Mouse (Mus musculus) kidney, embryonic 16.5 days (tissue): ENCODE data around the gene Gpr146. TPM values are rescaled to one million over a fixed set of nuclear protein-coding genes. Genes with fewer than 3 reads are reported as not detected.

Source experiments
- ATAC-seq: fragments of 200-750 bp; cut with Nextera tagmentation; 2 replicates; pipeline ENCODE4 v1.8.0; 2017; ENCODE audit warnings: moderate TSS enrichment; ENCODE audit not compliant: low FRiP score, low TSS enrichment
- H3K27ac ChIP-seq: fragments of 300-500 bp; sonication (generic); 2 replicates; pipeline ENCODE4 v1.5.1; 2014; ENCODE audit warnings: low read length
- H3K27me3 ChIP-seq: fragments of 300-500 bp; sonication (generic); 2 replicates; pipeline ENCODE4 v1.6.1; 2014; ENCODE audit warnings: low read length, control low read depth, mixed read lengths; ENCODE audit not compliant: insufficient read depth
- H3K36me3 ChIP-seq: fragments of 300-500 bp; sonication (generic); 2 replicates; pipeline ENCODE4 v1.6.1; 2014; ENCODE audit warnings: low read length, control low read depth, mixed read lengths; ENCODE audit not compliant: insufficient read depth
- H3K4me1 ChIP-seq: fragments of 300-500 bp; sonication (generic); 2 replicates; pipeline ENCODE4 v1.6.1; 2014; ENCODE audit warnings: low read length, control low read depth, mixed read lengths; ENCODE audit not compliant: insufficient read depth
- H3K4me2 ChIP-seq: fragments of 300-500 bp; sonication (generic); replicated peaks from 2 replicates; pipeline ENCODE4 v1.6.1; 2014; ENCODE audit warnings: low read depth, low read length
- H3K4me3 ChIP-seq: fragments of 300-500 bp; sonication (generic); 2 replicates; pipeline ENCODE4 v1.5.1; 2014; ENCODE audit warnings: mild to moderate bottlenecking, low read length
- H3K9ac ChIP-seq: fragments of 300-500 bp; sonication (generic); replicated peaks from 2 replicates; pipeline ENCODE4 v1.6.1; 2014; ENCODE audit warnings: low read length
- H3K9me3 ChIP-seq: fragments of 300-500 bp; sonication (generic); 2 replicates; pipeline ENCODE4 v1.6.1; 2016; ENCODE audit warnings: low read length, control low read depth
- WGBS: fragments of 180-500 bp; shearing (Covaris S2); extraction: QIAGEN DNeasy Blood & Tissue Kit; methylation state at CpG from one replicate; pipeline ENCODE4 v1.1.7; 2014; 5-methylcytosine and 5-hydroxymethylcytosine counted together
- polyA plus RNA-seq: library from polyadenylated mRNA; unstranded; fragments of >200 nt; fragmentation: Nextera tagmentation; extraction: Ambion mirVana; gene quantifications from 2 replicates; pipeline ENCODE4 v1.2.1, GENCODE M21; 2015

The Gpr146 gene
- polyA plus RNA-seq, 1 experiment from 2014 or later: 6.7 TPM

GRCm38 (mm10) chr5:139366484-139366883 is 11.0 kb upstream of the Gpr146 start:
- no peak for ATAC-seq

GRCm38 (mm10) chr5:139367884-139368458 is 9.5 kb upstream of the Gpr146 start:
- peaks cover 3% of the 10 kb centered on the region; the same call in 1 of the 2 replicates for H3K36me3 ChIP-seq
- WGBS: 92% methylated on average over 4 of the region's 4 CpGs
- no peak overlapping the region for H3K4me2 ChIP-seq
- no peak for ATAC-seq
- H3K27me3 ChIP-seq: no peaks in the 10 kb centered on the region
- H3K4me3 ChIP-seq: no peak overlapping the region
- H3K27ac ChIP-seq: no peak overlapping the region
- peaks cover 39% of the 10 kb centered on the region for H3K4me1 ChIP-seq
- no peaks in the 10 kb centered on the region for H3K9me3 ChIP-seq
- H3K9ac ChIP-seq: no peak overlapping the region

More at GRCm38 (mm10) chr5:139366484-139366883, 11.0 kb upstream of the Gpr146 start:
- Histone ChIP-seq H3K27me3 (no peaks in the 10 kb centered on the region), H3K4me3 (no peak overlapping the region), H3K36me3 (peaks cover 3% of the 10 kb centered on the region; the same call in 1 of the 2 replicates), H3K4me2 (no peak overlapping the region), H3K27ac (no peak overlapping the region), H3K9ac (no peak overlapping the region), H3K9me3 (no peaks in the 10 kb centered on the region), H3K4me1 (peaks cover 27% of the 10 kb centered on the region)
- WGBS: 75% methylated on average over 11 of the region's 11 CpGs

- H3K4me1 ChIP-seq: peaks cover 43% of the 10 kb centered on the region
- no peaks in the 10 kb centered on the region for H3K27me3 ChIP-seq
- H3K27ac ChIP-seq: peak overlapping the region; percentile 54
- no peak overlapping the region for H3K4me3 ChIP-seq
- peaks cover under 1% of the 10 kb centered on the region; the same call in 1 of the 2 replicates for H3K36me3 ChIP-seq
- no peak overlapping the region for H3K9ac ChIP-seq
- H3K4me2 ChIP-seq: no peak overlapping the region
- no peaks in the 10 kb centered on the region for H3K9me3 ChIP-seq
- ATAC-seq: no peak
- 71% methylated on average over 11 of the region's 11 CpGs for WGBS
Observed at GRCm38 (mm10) chr5:139368638-139369320, 8.7 kb upstream of the Gpr146 start.

- 91% methylated on average over 6 of the region's 6 CpGs for WGBS
Observed at GRCm38 (mm10) chr5:139370336-139370735, 7.2 kb upstream of the Gpr146 start.

GRCm38 (mm10) chr5:139371118-139371517 is 6.4 kb upstream of the Gpr146 start:
- Histone ChIP-seq H3K4me1 (peaks cover 41% of the 10 kb centered on the region), H3K27me3 (no peaks in the 10 kb centered on the region), H3K9me3 (no peaks in the 10 kb centered on the region), H3K4me3 (peak overlapping the region; percentile 51), H3K36me3 (no peaks in the 10 kb centered on the region), H3K27ac (no peak overlapping the region), H3K4me2 (peak overlapping the region; percentile 74), H3K9ac (peak overlapping the region; percentile 91)
- WGBS: 51% methylated on average over 5 of the region's 5 CpGs
- no peak for ATAC-seq

More at GRCm38 (mm10) chr5:139370336-139370735, 7.2 kb upstream of the Gpr146 start:
- no peak for ATAC-seq
- Histone ChIP-seq H3K9ac (no peak overlapping the region), H3K27me3 (no peaks in the 10 kb centered on the region), H3K9me3 (no peaks in the 10 kb centered on the region), H3K27ac (no peak overlapping the region), H3K4me3 (no peak overlapping the region), H3K4me1 (peaks cover 42% of the 10 kb centered on the region), H3K4me2 (no peak overlapping the region), H3K36me3 (no peaks in the 10 kb centered on the region)

GRCm38 (mm10) chr5:139371631-139372401 is 5.7 kb upstream of the Gpr146 start:
- peak overlapping the region; percentile 51 for H3K4me3 ChIP-seq
- no peaks in the 10 kb centered on the region for H3K36me3 ChIP-seq
- H3K9me3 ChIP-seq: no peaks in the 10 kb centered on the region
- peak overlapping the region; percentile 85 for H3K27ac ChIP-seq
- no peaks in the 10 kb centered on the region for H3K27me3 ChIP-seq
- peak; percentile 92 for ATAC-seq
- WGBS: 2% methylated on average over 39 of the region's 39 CpGs
- peak overlapping the region; percentile 74 for H3K4me2 ChIP-seq
- peaks cover 41% of the 10 kb centered on the region for H3K4me1 ChIP-seq
- H3K9ac ChIP-seq: peak overlapping the region; percentile 91

GRCm38 (mm10) chr5:139373126-139373525 is 4.4 kb upstream of the Gpr146 start:
- Histone ChIP-seq H3K27me3 (no peaks in the 10 kb centered on the region), H3K36me3 (no peaks in the 10 kb centered on the region), H3K4me3 (no peak overlapping the region), H3K4me2 (no peak overlapping the region), H3K9me3 (no peaks in the 10 kb centered on the region), H3K9ac (no peak overlapping the region), H3K27ac (no peak overlapping the region; the same call in 1 of the 2 replicates), H3K4me1 (peaks cover 52% of the 10 kb centered on the region)
- no peak for ATAC-seq
- WGBS: 81% methylated on average over 3 of the region's 3 CpGs

- no peak for ATAC-seq
- WGBS: 80% methylated on average over 6 of the region's 6 CpGs
- H3K4me1 ChIP-seq: peaks cover 60% of the 10 kb centered on the region
- no peak overlapping the region for H3K4me2 ChIP-seq
- H3K9ac ChIP-seq: no peak overlapping the region
- no peaks in the 10 kb centered on the region for H3K9me3 ChIP-seq
- no peak overlapping the region for H3K27ac ChIP-seq
- H3K4me3 ChIP-seq: no peak overlapping the region
- no peaks in the 10 kb centered on the region for H3K36me3 ChIP-seq
- no peaks in the 10 kb centered on the region for H3K27me3 ChIP-seq
Observed at GRCm38 (mm10) chr5:139373889-139374444, 3.5 kb upstream of the Gpr146 start.

- WGBS: 93% methylated on average over 2 of the region's 2 CpGs
- H3K9ac ChIP-seq: no peak overlapping the region
- no peak overlapping the region for H3K4me3 ChIP-seq
- H3K9me3 ChIP-seq: no peaks in the 10 kb centered on the region
- H3K27ac ChIP-seq: no peak overlapping the region
- H3K4me2 ChIP-seq: no peak overlapping the region
- H3K36me3 ChIP-seq: no peaks in the 10 kb centered on the region
- ATAC-seq: no peak
- no peaks in the 10 kb centered on the region for H3K27me3 ChIP-seq
- peaks cover 65% of the 10 kb centered on the region for H3K4me1 ChIP-seq
Observed at GRCm38 (mm10) chr5:139374841-139375240, 2.7 kb upstream of the Gpr146 start.
